Mouse (Mus musculus) gastrocnemius, adult 8-10 months (tissue): ENCODE measurements around the gene Nfia. TPM values are rescaled to one million over a fixed set of nuclear protein-coding genes. Genes with fewer than 3 reads are reported as not detected.
A peak's percentile ranks its signal among the peaks of the same experiment; 100 is the strongest.

ENCODE experiments used
- DNase-seq, 2 experiments: peaks; one replicate each; pipeline ENCODE4 v3.0.0; 2022; ENCODE audit warnings: low spot score in 2 of 2
- total RNA-seq, 4 experiments: library from RNA; stranded (reverse); gene quantifications; 2 replicates each; pipeline ENCODE4 v1.2.4; 2022

The Nfia gene
- total RNA-seq, 4 experiments from 2014 or later: 53.6 to 64.5 (median 57.1) TPM

DNA sequence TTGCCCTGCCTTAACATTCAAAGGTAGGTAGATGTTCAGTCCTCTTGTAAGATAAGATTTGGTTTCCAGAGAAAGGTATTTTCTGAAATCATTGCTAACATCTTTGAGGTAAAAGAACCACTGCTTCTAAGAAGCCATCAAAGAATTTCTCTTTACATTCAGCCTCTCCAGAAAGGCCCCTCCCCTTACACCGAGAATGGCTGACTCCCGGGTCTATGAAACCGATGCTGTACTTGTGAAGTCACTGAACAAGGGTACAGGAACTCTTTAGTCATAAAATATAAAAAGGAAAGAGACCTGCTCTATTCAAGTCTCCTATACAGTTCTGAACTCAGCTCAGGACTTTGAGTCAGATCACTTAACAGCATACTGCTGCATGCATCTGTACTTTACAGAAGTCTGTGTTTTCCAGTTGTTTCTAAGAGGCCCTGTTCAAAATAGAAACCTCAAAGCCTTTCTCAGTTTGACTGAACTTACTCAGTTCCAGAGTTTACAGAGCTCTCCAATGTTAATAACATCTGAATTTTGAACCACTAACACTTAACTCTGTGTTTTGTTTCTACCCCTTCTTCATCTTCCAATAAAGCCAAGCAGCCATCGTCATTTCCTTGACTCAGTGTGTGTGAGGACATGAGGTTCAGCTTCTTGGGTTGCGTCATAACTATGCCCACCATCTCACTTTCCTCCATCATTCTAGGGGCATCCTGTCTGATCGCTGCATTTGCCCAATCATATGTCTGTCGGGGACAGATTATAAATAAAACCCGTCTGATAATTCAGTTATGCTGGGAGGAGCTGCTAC lies 223.6 kb downstream of the Nfia start:
- DNase-seq: no peak

DNA sequence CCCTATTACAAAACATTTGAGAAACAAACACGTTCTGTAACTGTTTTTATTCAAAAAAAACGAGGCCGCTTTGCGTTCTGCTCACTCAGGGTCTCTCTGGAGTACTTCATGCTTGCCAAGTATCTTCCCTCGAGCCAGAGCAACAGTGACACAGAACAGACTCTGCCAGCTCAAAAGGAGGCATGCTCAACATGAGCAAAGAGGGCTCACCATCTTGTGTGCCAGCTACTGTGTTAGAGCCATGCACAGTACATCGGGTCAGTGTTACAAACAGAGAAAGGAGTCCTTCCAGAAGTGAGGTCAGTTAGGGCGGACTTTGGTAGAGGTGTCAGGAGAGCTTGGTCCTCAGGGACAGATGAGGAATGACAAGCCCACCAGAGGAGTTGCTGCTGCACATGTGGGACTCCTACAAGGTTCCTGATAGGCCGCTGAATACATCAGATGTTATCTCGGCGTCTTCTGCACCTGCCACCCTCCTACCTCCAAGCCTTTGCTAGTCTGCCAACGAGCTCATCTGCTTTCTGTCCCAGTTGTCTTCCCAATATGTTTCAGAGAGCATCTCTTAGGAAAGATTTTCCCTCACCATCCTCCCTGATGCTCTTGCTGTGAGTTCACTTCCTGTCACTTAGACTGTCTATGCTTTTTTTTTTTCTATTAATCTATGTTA lies 224.8 kb downstream of the Nfia start:
- DNase-seq: no peak

DNA sequence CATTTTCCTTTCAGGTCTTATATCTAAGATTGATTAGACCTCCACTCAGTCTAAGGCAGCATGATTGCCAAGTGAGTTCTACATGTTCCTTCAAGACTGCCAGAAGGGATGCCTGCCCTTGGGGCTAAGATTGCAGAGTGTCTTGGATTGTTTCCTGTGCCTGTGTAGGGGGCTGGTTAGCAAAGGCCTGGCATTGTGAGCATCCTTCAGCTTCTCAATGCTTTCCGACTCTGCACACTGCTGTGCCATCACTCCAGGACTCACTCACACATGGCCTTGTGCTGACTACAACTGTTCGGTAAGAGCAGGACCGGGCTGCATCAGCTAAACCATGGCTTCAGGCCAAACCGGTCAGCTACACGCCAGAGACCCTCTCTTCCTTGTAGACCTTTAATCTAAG lies 229.7 kb downstream of the Nfia start:
- no peak for DNase-seq

DNA sequence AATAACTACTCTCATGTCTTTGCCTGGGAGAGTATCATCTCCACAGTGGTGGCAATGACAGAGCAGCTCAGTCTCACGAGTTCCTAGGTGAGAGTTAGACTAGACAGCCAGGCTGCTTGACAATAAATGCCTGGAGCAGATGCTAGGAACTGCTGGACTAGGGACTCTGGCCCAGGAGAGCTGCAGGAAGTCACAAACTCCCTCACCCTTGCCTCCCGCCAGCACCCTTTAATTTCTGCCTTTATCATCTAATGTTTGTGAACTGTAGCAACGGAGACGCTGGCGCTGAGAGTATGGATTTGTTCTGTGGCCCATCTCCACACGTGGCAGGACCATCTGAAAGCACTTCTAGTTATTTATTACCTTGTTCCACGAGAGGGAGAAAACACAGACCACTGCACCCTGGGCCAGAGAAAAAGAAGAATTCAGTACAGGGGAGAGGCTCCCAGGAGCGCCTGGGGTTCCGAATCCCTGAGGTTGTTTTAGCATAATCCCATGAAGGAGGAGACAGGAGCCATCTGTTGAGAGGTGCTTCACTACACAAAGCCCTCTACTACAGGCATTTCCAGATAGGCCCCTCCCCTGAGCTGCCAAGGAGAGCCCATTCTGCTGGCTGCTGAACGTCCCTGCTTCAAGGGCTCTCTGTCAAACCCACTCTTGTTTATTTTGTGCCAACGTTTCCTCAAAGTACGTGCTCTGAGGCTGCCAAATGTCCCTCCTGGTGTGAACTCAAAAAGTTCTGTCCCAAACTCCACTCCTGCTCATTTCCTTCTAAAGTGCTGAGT lies 231.0 kb downstream of the Nfia start:
- no peak for DNase-seq

DNA sequence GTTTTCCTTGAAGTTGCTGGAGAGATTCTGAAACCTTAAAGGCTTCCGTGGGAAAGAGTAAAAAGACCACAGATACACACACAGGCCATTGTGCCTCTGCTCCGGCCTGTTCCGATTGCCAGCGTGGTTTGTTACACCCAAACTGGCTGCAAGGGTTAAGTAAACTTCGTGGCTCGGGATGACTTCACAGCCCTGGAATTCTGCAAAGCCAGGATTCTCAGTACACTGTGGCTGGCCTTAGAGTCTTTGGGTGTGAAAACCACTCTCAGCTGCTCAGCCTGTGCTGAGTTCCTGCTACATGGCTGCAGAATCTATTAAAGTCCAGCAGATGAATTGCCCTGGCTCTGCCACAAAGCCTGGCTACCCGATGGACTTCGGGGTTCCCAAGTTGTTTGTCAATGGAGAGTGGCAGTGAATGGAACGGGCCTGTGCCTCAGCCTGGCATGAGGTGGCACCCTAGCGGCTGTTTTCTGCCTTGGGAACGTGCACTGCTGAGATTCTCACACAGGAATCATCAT lies 231.6 kb downstream of the Nfia start:
- DNase-seq: peak; percentile 50 to 54

DNA sequence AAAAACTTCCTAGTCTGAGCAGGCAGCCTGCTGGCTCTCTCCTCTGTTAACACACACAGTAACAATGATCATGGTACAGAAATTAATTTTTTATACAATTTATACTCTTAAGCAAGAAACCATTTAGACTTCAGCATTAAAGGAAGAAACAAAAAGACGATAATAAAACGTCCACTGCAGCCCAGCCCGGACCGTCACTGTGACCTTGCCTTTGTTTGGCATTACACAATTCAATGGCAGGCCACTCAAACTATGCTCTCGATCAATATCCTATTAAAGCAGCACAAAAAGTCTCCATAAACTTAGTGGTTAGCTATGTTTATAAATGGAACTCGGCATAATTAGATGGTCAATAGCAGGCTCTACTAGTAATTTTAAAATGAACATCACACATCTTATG lies 232.5 kb downstream of the Nfia start:
- DNase-seq: no peak

DNA sequence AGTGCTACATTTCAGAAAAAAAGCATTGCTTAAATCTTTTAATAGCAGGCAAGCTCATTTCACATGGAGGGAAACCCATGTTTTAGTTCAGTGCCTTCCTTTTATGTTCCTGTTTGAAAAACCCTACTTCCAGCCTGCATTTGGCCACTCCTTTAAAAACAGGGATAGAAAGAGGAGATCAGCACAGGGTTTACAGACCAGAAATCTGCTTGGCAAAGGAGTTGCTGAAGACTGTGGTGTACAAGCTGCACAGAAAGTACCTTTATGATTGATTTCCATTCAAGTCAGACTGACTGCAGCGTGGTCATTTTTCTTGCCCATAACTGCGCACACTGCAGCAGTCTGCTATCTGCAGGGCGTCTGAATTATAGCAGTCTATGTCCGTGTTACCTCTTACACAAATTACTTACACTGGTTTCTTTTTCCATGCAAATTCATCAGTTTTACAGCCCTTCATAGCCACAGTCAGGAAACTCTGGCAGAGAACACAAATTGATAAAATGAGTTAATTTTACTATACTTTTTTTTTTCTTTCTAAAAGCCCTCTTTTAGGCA lies 236.4 kb downstream of the Nfia start:
- no peak for DNase-seq

DNA sequence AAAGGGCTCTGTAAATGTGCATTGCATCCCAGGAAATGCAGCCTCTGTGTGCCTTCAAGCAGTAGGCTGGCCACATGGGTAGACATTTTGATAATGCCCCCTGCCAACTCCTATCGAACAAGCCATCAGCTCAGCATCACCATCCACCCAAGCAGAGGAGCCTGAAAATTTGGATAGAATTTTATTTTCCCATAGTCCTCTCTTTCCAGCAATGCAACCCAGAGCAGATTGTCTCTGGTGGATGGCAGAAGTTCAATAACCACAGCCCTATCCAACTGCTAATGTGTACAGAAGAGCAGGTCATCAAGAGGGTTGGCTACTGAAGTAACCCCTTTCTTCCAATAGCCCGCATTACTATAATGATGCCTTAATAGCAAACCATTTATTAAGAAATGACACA lies 237.4 kb downstream of the Nfia start:
- DNase-seq: no peak

DNA sequence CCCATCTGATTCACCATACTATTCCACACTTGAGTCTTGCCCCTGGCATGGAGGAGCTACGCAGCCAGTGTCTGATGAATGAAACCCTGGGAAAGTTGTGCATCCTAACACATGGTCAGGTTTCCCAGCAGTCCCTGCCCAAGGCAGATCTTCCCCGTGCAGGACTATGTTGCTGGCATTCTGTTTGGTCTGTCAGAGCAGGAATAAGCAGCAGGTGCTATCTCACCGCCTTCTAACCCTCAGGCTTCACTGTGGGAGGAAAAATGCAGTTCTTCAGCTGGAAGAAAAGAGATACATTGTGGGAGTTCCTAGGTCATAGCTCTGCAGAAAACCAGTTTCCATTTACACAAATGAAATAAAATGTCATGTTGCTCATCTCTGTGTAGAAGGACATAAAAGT lies 247.3 kb downstream of the Nfia start:
- no peak for DNase-seq

DNA sequence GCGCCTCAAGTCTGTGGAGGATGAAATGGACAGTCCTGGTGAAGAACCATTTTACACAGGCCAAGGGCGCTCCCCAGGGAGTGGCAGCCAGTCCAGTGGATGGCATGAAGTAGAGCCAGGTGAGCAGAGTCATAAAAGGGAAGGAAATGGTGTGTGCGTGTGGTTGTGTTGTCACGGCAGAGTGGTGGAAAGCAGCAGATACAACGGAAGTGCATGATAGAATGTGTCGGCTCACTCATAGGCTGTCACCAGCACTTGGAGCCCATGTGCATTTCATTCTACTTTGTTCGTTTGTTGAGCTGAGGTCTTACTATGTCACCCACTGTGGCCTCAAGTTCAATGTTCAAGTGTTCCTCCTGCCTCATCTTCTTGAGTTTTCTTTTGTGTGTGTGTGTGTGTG lies 248.3 kb downstream of the Nfia start:
- no peak for DNase-seq

DNA sequence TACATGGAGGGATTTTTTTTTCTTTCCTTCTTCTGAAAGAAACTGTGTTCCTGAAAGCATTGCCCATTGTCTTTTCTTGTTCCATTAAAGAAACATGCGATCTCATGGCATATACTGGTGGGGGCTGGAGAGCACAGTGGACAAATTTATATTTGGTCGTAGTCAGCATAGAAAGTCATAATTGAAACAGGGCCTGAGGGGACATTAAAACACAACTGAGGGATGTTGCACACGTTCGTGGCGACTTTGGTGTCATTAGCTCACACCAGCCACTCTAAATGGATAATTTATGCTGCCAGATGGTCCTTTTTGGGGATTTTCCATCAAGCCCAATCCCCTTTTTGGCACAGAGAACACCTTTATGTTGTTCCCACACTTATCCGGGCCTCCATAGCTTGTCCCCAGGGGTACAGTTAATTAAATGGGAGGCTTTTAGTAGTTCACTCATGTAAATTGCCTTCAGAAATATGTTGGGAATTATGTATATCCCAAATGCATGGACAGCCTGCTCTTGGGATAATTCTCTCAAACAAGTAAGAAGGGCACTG lies 250.8 kb downstream of the Nfia start:
- no peak for DNase-seq

DNA sequence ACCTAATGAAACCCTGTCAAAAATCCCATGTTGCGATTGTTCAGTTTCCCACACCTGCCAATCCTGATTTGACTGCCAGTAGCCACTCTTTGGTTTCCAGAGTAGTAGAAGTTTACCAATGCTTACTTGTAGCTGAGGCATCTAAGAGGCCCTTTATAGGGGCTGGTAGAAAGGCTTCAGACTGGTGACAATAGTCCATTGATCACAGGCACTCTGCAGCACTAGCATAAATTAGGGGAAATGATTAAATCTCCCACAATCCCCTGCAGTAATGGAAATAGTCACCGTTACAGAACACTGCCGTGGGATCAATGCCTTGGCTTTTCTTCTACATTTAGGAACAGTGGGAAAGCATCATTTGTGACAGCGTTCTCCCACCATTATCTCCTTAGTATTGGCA lies 254.9 kb downstream of the Nfia start:
- DNase-seq: no peak

DNA sequence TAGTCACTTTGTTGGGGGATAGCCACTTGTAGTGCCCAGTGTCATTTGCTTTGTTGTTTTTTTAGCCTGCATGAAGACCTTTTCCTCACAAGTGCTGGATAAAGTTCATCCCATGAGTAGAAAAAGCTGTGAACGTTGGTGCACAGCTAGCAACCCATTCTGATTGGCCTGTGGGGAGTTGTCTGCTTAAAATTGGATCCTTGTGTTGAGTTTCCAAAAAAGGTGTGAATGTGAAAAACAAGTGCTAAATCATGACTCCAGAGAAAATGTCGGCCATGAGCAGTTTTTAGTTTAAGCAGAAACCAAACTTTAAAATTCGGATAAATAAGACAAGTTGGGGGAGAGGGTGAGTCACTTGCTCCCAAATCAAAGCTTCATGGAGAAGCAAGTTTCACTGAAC lies 259.3 kb downstream of the Nfia start:
- DNase-seq: no peak

DNA sequence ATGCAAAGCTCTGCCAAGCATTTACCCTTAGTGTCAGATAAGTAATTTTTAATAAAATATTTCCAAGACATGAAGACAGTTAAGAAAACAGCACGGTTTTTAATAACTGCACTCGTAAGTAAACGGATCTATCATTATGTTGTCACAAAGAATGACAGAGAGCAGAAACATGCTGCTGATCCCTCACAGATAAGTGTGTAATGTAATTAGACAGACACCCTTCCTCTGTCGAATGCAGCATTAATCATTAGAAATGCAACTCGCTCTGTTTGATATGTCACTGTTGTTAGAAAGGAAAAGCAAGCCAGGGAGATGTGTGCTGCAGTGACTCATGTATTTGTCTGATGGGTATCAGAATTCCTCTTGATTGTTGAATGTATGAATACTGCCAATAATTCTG lies 259.8 kb downstream of the Nfia start:
- no peak for DNase-seq

DNA sequence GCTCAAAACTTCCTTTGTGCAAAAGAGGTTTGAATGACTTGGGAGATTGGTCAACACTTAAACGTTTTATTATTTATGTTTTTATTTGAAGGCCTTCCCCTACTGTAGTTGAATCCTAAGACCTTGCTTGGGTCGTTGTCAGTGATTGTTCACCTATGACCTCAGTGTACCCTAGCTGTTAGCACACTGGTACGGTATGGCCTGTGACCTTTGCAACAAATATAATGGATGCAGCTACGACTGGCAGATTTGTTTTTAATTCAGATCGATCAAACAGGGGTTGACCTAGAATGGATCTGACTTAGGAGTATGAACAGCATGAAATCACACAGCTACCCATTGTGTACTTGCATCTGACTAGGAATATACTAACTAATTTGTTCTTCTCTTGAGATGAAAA lies 266.6 kb downstream of the Nfia start:
- no peak for DNase-seq

DNA sequence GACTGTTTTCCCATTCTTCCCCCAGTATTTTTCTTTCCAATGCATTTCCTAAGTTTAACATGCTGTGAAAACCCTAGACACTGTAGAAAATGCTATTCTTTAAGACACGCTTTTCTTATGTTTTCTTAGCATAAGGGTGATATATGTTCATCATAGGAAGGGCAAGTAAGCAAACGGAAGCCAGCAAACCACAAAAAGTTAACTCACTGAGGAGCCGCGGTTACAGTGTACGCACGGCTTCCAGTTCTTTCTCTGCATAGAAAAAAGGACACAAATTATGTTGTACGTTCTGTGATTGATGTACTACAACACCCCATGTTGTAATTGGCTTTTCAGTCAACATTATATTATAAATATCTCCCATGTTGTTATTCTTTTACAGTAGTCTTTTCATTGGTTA lies 267.6 kb downstream of the Nfia start:
- DNase-seq: no peak

DNA sequence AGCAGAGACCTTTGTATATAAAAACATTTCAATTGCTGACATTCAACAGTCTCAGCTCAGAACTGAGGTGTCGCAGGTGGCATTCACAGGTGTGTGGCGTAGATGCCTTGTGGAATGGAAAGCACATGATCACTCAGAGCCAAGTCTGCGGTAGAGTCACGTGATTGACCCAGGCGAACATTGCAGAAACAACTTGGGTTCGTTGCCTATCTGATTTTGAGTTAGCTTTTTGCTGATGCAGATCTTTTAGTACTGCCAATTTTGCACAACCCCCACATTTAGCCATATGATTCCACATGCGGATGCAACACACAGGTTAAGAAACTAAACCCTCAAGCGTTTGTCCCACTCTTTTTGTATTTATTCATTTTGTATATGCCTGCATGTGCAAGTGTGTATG lies 272.1 kb downstream of the Nfia start:
- no peak for DNase-seq

DNA sequence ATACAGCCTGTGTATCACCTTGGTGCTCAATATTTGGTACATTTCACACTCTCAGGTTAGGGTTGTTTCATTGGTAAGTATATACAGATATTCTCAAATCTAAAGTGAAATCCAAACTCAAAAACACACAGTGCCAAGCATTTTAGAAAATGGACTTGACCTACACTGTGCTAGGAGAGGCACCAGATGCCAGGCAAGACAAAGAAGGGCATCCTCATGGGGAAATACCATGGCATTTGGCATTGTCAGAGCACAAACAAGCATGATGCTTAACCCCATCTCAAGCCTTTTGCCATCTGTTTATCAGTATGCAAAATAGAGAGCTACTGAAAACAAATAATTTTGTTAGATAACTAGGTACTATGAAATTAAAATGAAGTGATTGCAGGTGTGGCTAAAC lies 274.8 kb downstream of the Nfia start:
- DNase-seq: no peak

DNA sequence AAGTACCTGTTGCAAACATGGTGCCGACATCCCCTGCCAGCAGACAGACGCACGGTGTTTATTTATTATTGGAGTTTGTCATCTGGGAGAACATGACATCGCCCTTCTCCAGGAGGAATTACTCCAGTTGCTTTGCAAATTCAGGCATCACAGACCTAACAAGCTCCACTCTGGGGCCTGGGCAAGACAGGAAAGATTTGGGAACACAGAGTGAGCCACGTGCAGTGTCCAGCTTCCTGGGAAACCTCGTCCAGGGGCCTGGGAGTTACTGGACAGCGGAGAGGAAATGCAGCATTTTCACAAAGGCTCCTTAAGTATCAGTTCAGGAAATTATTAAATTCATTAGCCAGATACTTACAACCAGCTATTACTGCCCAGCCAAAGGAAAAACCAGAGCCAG lies 277.1 kb downstream of the Nfia start:
- no peak for DNase-seq

DNA sequence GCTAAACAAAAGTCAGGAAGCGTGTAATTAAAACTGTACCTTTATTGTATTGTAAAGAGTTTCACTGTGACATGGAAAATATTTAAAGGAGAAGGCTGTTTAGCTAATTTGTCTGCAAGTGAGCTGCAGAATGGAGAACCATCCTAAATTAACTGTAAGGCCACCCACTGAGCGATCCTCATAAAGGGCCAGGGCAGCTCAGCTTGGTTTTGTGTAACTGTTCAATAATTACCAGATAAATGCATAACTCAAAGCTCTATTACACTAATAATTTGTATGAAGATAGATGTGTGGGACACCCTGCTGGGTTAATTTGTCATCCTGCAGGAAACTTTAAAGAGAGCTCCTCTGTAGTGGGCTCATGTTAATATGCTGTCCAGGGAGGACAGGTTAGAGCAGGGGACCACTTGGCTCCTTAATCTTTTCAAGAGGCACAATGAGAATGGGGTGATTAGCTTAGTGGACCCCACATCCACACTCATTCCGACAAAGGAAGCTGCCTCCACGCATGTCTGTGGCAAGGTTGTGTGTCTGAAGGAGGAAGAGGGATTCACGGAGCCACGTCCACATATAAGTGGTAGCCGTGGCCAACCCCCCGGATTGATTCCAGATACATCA lies 277.6 kb downstream of the Nfia start:
- DNase-seq: no peak

DNA sequence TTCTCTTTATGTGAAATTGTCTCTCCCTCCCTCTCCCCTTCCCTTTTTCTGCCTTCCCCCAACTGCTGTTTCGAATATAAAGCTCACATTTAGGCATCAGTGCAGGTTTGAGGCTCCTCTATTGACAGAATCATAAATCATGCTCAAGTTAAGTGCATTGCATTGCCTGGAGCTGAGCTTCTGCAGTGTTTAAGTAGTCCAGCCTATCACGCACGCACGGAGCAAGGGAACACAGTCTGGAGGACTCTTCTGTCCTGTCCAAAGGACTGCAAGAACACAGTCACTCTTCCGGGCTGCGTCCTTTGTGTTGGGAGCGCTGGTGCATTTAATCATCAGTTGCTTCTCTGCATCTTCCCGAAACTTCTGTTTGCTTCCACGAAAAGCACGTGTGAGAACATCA lies 278.2 kb downstream of the Nfia start:
- DNase-seq: no peak
